In genomic region chr1:185314546-185314945, GRCm38 (mm10) we compare ENCODE assay signal across 23 mouse cellular contexts.
"Had no signal": no experiment of that assay in that cellular context is flagged by ENCODE, and none has a peak within 500 bp of the region (broad histone marks: within the 10 kb centered on the region; RNA-seq: fewer than 3 reads in every experiment).

No protein-coding gene starts in this region.

- ATAC-seq: forebrain, postnatal 0 days; hindbrain, postnatal 0 days had no signal

- H3K27me3 ChIP-seq: heart, embryonic 13.5 days; heart, embryonic 15.5 days; hindbrain, embryonic 13.5 days; hindbrain, embryonic 15.5 days; limb, embryonic 12.5 days had no signal

- H3K9me3 ChIP-seq: heart, embryonic 13.5 days; heart, embryonic 15.5 days; hindbrain, embryonic 13.5 days; hindbrain, embryonic 15.5 days; limb, embryonic 10.5 days; limb, embryonic 12.5 days had no signal

- H3K27ac ChIP-seq: heart, embryonic 13.5 days; heart, embryonic 15.5 days; hindbrain, embryonic 13.5 days; hindbrain, embryonic 15.5 days; hindbrain, postnatal 0 days; layer of hippocampus, adult 2 months; left cerebral cortex, adult 2 months; limb, embryonic 10.5 days; limb, embryonic 12.5 days had no signal

- DNase-seq: forebrain, postnatal 0 days; gastrocnemius, postnatal 14 days; gastrocnemius, postnatal 36 days; heart, adult 18-20 months; heart, postnatal 14 days; heart, postnatal 36 days; kidney, adult 18-20 months; kidney, adult 8-10 months; kidney, postnatal 10 days; kidney, postnatal 25 days; kidney, postnatal 4 days; liver had no signal

- H3K9ac ChIP-seq: forebrain, postnatal 0 days; heart, embryonic 13.5 days; heart, embryonic 15.5 days; hindbrain, embryonic 13.5 days; hindbrain, embryonic 15.5 days; limb, embryonic 12.5 days had no signal

- H3K4me2 ChIP-seq: heart, embryonic 11.5 days; heart, embryonic 13.5 days; heart, embryonic 15.5 days; hindbrain, embryonic 13.5 days; hindbrain, embryonic 15.5 days; limb, embryonic 12.5 days; liver, embryonic 11.5 days had no signal

- H3K4me3 ChIP-seq: heart, embryonic 13.5 days; heart, embryonic 15.5 days; hindbrain, embryonic 13.5 days; hindbrain, embryonic 15.5 days; layer of hippocampus, adult 2 months; left cerebral cortex, adult 2 months; limb, embryonic 10.5 days; limb, embryonic 12.5 days had no signal

- H3K4me1 ChIP-seq: hindbrain, embryonic 13.5 days; hindbrain, embryonic 15.5 days; limb, embryonic 10.5 days; limb, embryonic 12.5 days had no signal
